Mouse (Mus musculus): Measurements from ENCODE around the gene Ybx3.
A peak's percentile ranks its signal among the peaks of the same experiment; 100 is the strongest.

The Ybx3 gene

GRCm38 (mm10) chr6:131383713-131384330 is 4.5 kb downstream of the Ybx3 start:
- no peak for DNase-seq (ENCODE audit: low spot score in 2 of 2)

- DNase-seq (ENCODE audit: low spot score in 2 of 2), result peak in 1 of 2 experiments; percentile 52
Observed at GRCm38 (mm10) chr6:131382984-131383337, 5.3 kb downstream of the Ybx3 start.

- no peak for DNase-seq (ENCODE audit: low spot score in 2 of 2)
Observed at GRCm38 (mm10) chr6:131382232-131382983, 5.9 kb downstream of the Ybx3 start.

GRCm38 (mm10) chr6:131378858-131379428 is 9.3 kb downstream of the Ybx3 start:
- DNase-seq (ENCODE audit: low spot score in 2 of 2), result no peak

- no peak for DNase-seq (ENCODE audit: low spot score in 2 of 2)
Observed at GRCm38 (mm10) chr6:131377378-131377777, 10.9 kb downstream of the Ybx3 start.

GRCm38 (mm10) chr6:131374594-131375340 is 13.5 kb downstream of the Ybx3 start:
- DNase-seq (ENCODE audit: low spot score in 2 of 2), result no peak

- DNase-seq (ENCODE audit: low spot score in 2 of 2), result no peak
Observed at GRCm38 (mm10) chr6:131373160-131373559, 15.1 kb downstream of the Ybx3 start.

GRCm38 (mm10) chr6:131370767-131371166 is 17.5 kb downstream of the Ybx3 start:
- DNase-seq (ENCODE audit: low spot score in 2 of 2), result no peak

GRCm38 (mm10) chr6:131369866-131370616 is 18.2 kb downstream of the Ybx3 start:
- DNase-seq (ENCODE audit: low spot score in 2 of 2), result no peak

- DNase-seq (ENCODE audit: low spot score in 2 of 2), result peak; percentile 46 to 49
Observed at GRCm38 (mm10) chr6:131367101-131367500, 21.2 kb downstream of the Ybx3 start.

- no peak for DNase-seq (ENCODE audit: low spot score in 2 of 2)
Observed at GRCm38 (mm10) chr6:131364353-131364752, 23.9 kb downstream of the Ybx3 start.

GRCm38 (mm10) chr6:131362987-131363765 is 25.1 kb downstream of the Ybx3 start:
- no peak for DNase-seq (ENCODE audit: low spot score in 2 of 2)

- DNase-seq (ENCODE audit: low spot score in 2 of 2), result peak in 1 of 2 experiments; percentile 45
Observed at GRCm38 (mm10) chr6:131360693-131361092, 27.6 kb downstream of the Ybx3 start.

- DNase-seq (ENCODE audit: low spot score in 2 of 2), result no peak
Observed at GRCm38 (mm10) chr6:131359543-131359942, 28.7 kb downstream of the Ybx3 start.

GRCm38 (mm10) chr6:131354913-131355312 is 33.4 kb downstream of the Ybx3 start:
- no peak for DNase-seq (ENCODE audit: low spot score in 2 of 2)

GRCm38 (mm10) chr6:131353352-131353919 is 34.8 kb downstream of the Ybx3 start, which contains the start of gene Styk1:
TSS of gene Styk1 (minus strand) at chr6:131353597.
- peak; percentile 91 to 92 for DNase-seq (ENCODE audit: low spot score in 2 of 2)

- no peak for DNase-seq (ENCODE audit: low spot score in 2 of 2)
Observed at GRCm38 (mm10) chr6:131347026-131347425, 41.2 kb downstream of the Ybx3 start.

- no peak for DNase-seq (ENCODE audit: low spot score in 2 of 2)
Observed at GRCm38 (mm10) chr6:131344346-131344745, 43.9 kb downstream of the Ybx3 start.

- DNase-seq (ENCODE audit: low spot score in 2 of 2), result no peak
Observed at GRCm38 (mm10) chr6:131340082-131340481, 48.2 kb downstream of the Ybx3 start.

GRCm38 (mm10) chr6:131339309-131339708 is 49.0 kb downstream of the Ybx3 start:
- DNase-seq (ENCODE audit: low spot score in 2 of 2), result no peak

All from right cerebral cortex, postnatal 10 days (tissue).